Mouse (Mus musculus) liver, embryonic 15.5 days (tissue): ENCODE results near the gene Usp21. TPM values are rescaled to one million over a fixed set of nuclear protein-coding genes. Genes with fewer than 3 reads are reported as not detected.

Experiments
- ATAC-seq: fragments of 200-750 bp; cut with Nextera tagmentation; 2 replicates; pipeline ENCODE4 v1.8.0; 2017; ENCODE audit warnings: moderate number of reproducible peaks, mild to moderate bottlenecking, moderate library complexity; ENCODE audit not compliant: insufficient read depth
- H3K27ac ChIP-seq: fragments of 300-500 bp; sonication (generic); replicated peaks from 2 replicates; pipeline ENCODE4 v1.5.1; 2015; ENCODE audit warnings: mild to moderate bottlenecking, inconsistent platforms
- H3K27me3 ChIP-seq: fragments of 300-500 bp; sonication (generic); 2 replicates; pipeline ENCODE4 v1.6.1; 2015; ENCODE audit warnings: mild to moderate bottlenecking, inconsistent platforms
- H3K36me3 ChIP-seq: fragments of 300-500 bp; sonication (generic); replicated peaks from 2 replicates; pipeline ENCODE4 v1.6.1; 2015; ENCODE audit warnings: moderate library complexity, mild to moderate bottlenecking, inconsistent platforms
- H3K4me1 ChIP-seq: fragments of 300-500 bp; sonication (generic); replicated peaks from 2 replicates; pipeline ENCODE4 v1.6.1; 2015; ENCODE audit warnings: inconsistent platforms
- H3K4me2 ChIP-seq: fragments of 300-500 bp; sonication (generic); 2 replicates; pipeline ENCODE4 v1.6.1; 2015; ENCODE audit warnings: moderate library complexity, mild to moderate bottlenecking, inconsistent platforms
- H3K4me3 ChIP-seq: fragments of 300-500 bp; sonication (generic); replicated peaks from 2 replicates; pipeline ENCODE4 v1.5.1; 2015; ENCODE audit warnings: mild to moderate bottlenecking, inconsistent platforms
- H3K9ac ChIP-seq: fragments of 300-500 bp; sonication (generic); 2 replicates; pipeline ENCODE4 v1.6.1; 2015; ENCODE audit warnings: moderate library complexity, mild to moderate bottlenecking, inconsistent platforms
- H3K9me3 ChIP-seq: fragments of 300-500 bp; sonication (generic); replicated peaks from 2 replicates; pipeline ENCODE4 v1.6.1; 2016; ENCODE audit warnings: inconsistent platforms
- WGBS: fragments of 180-500 bp; shearing (Covaris S2); methylation state at CpG from one replicate; pipeline ENCODE4 v1.1.7; 2015; ENCODE audit warnings: mixed read lengths; ENCODE audit not compliant: insufficient replicate concordance; 5-methylcytosine and 5-hydroxymethylcytosine counted together
- polyA plus RNA-seq: library from polyadenylated mRNA; unstranded; fragments of >200 nt; fragmentation: Nextera tagmentation; extraction: Ambion mirVana; gene quantifications from 2 replicates; pipeline ENCODE4 v1.2.1, GENCODE M21; 2015

Gene Usp21
- polyA plus RNA-seq, 1 experiment from 2014 or later, result 24.9 TPM

DNA sequence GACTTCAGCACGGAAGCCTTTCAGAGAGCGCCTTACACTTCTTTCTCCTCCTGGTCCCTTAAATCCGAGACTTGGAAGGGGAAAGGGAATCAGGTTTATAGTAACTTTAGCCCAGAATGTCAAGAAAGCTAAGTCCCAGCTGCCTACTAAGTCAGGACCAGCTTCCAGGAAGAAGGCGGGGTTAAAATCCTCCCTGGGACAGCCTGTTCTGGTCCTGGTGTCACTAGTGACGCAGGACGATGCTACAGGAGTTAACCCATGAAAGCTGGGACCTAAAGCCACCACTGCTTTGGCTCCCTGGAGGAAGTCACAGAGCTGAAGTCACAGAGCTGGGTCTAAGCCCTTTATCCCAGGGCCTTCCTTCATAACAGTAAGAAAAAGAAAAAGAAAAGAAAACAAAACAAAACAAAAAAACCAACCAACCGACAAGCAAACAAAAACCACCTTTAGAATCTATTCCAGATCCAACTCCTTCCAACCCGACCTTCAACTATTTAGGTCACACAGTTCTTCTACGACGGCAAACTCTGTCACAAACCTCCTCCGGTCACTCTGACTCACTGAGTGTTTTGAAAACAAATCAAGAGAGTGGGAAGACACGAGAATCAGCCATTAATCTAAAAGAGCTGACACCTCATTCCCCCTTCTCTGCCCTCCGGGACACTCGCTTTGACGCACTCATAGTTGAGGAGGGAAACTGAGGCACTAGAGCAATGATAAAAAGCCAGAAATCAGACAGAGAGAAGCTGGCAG, 47.6 kb downstream of the Usp21 start:
- WGBS, result 73% methylated on average over 15 of the region's 15 CpGs
- no peak overlapping the region for H3K27ac ChIP-seq
- no peak for ATAC-seq
- H3K9me3 ChIP-seq, result no peaks in the 10 kb centered on the region
- H3K4me2 ChIP-seq, result no peak overlapping the region
- H3K4me1 ChIP-seq, result peaks cover 26% of the 10 kb centered on the region
- H3K4me3 ChIP-seq, result no peak overlapping the region
- no peak overlapping the region for H3K9ac ChIP-seq
- H3K27me3 ChIP-seq, result no peaks in the 10 kb centered on the region
- H3K36me3 ChIP-seq, result peaks cover 91% of the 10 kb centered on the region

DNA sequence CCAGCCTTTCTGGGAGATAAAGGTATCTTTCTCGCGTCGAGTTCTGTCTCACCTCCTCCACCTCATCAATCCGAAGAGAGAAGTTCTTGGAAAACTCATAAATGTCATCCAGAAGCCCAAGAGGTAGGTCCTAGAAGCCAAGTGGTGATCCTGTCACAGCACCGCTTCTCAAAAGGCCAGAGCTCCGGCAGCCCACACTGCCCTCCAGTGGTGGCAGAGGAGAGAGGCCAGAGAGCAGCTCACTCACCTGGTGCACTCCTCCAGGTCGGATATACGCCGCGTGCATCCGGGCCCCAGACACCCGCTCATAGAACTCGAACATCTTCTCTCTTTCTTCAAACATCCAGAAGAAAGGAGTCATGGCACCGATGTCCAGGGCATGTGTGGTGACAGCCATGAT, 49.3 kb downstream of the Usp21 start:
- no peaks in the 10 kb centered on the region for H3K9me3 ChIP-seq
- H3K27ac ChIP-seq, result no peak overlapping the region
- H3K4me3 ChIP-seq, result no peak overlapping the region
- H3K4me2 ChIP-seq, result no peak overlapping the region
- H3K4me1 ChIP-seq, result peaks cover 33% of the 10 kb centered on the region
- H3K36me3 ChIP-seq, result peaks cover 93% of the 10 kb centered on the region
- H3K9ac ChIP-seq, result no peak overlapping the region
- no peak for ATAC-seq
- no peaks in the 10 kb centered on the region for H3K27me3 ChIP-seq
- WGBS, result 64% methylated on average over 14 of the region's 14 CpGs

DNA sequence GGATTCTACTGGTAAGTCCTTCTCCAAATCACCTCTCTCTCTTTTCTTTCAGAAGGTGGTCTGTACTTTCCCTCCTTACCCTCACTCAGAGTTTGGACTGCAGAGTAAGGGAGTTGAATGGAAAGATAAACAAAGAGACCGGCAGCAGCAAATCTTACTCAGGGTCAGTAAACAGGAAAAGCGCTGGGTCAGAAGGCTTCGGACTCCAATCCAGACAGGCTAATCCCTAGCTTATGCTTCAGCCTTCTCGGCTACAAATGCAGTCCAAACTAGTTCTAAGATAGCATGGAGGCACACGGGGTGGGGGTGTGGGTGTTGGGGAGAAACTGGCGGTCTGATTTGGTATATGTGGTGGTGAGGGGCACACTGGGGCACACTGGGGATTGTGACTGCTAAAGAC, 50.4 kb downstream of the Usp21 start:
- Histone ChIP-seq H3K4me3 (no peak overlapping the region), H3K9ac (no peak overlapping the region), H3K36me3 (peaks cover 83% of the 10 kb centered on the region), H3K4me1 (peaks cover 43% of the 10 kb centered on the region), H3K27me3 (no peaks in the 10 kb centered on the region), H3K9me3 (no peaks in the 10 kb centered on the region), H3K4me2 (no peak overlapping the region), H3K27ac (peak overlapping the region; percentile 24)
- whole genome bisulfite sequencing, result 72% methylated on average over 6 of the region's 6 CpGs
- no peak for ATAC-seq

DNA sequence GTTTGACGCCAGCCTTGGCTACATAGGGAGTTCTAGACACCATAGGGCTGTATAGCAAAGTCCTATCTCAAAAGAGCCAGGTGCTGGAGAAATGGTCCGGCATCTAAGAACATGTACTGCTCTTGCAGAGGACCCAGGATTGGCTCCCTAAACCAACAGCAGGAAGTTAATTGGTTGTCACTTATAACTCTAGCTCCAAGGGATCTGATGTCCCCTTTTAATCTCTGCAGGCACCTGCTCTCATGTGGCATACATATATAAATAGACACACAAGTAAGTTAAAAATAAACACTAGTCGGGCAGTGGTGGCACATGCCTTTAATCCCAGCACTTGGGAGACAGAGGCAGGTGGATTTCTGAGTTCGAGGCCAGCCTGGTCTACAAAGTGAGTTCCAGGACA, 52.0 kb downstream of the Usp21 start:
- 62% methylated on average over 4 of the region's 4 CpGs for WGBS
- peaks cover 68% of the 10 kb centered on the region for H3K36me3 ChIP-seq

DNA sequence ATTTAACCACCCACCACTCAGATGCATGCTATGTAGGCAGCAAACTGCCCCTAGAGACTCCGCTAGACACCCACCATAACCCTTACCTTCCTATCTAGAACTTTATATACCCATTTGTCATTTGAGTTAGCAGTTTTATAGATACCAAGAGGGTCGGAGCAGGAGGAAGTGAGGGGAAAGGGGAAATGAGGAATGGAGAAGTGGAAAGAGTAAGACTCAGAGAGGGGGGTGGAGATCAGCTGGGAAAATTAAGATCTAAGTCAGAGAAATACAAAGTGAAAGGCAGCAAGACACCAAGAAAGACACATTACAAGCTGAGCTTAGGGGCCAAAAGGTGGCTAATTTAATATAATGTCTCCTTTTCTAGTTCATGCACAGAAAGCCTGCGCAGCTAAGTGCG, 53.3 kb downstream of the Usp21 start:
- Histone ChIP-seq H3K9ac (no peak overlapping the region), H3K36me3 (peaks cover 56% of the 10 kb centered on the region), H3K9me3 (no peaks in the 10 kb centered on the region), H3K4me2 (peak overlapping the region; percentile 27; the same call in 1 of the 2 replicates), H3K4me1 (peaks cover 50% of the 10 kb centered on the region), H3K4me3 (no peak overlapping the region; the same call in 1 of the 2 replicates), H3K27ac (peak overlapping the region; percentile 74), H3K27me3 (no peaks in the 10 kb centered on the region)
- no peak for ATAC-seq
- 61% methylated on average over 4 of the region's 4 CpGs for WGBS

More for the DNA sequence above, 52.0 kb downstream of the Usp21 start:
- peaks cover 50% of the 10 kb centered on the region for H3K4me1 ChIP-seq
- no peaks in the 10 kb centered on the region for H3K27me3 ChIP-seq
- H3K4me2 ChIP-seq, result no peak overlapping the region
- no peak overlapping the region for H3K4me3 ChIP-seq
- H3K9me3 ChIP-seq, result no peaks in the 10 kb centered on the region
- no peak for ATAC-seq
- H3K27ac ChIP-seq, result no peak overlapping the region
- H3K9ac ChIP-seq, result no peak overlapping the region

DNA sequence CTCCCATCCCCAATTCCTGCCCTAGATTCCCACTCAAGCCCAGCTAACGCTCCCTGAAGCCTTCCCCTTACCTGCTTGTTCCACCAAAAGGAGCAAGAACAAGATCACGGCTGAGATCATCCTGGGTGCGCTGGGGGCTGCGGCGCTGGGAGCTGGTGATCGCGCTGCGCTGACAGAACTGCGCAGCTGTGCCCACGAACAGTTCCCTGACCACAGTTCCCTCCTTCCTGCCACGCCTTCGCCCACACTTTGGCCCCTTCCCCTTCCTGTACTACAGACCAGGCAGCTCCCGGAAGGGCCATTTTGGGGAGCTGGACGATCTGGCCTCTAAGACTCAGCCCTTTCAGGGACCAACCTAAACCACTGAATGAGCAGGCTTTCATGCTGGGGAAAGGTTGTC, 53.7 kb downstream of the Usp21 start, which contains the start of gene Fcer1g:
Fcer1g (minus strand) TSS at position 240 of the 400 bp plus-strand sequence.
- peaks cover 53% of the 10 kb centered on the region for H3K36me3 ChIP-seq
- H3K4me2 ChIP-seq, result peak within 1 kb of the TSS; percentile 27
- no peak within 1 kb of the TSS for H3K9ac ChIP-seq
- no peaks in the 10 kb centered on the region for H3K9me3 ChIP-seq
- H3K27ac ChIP-seq, result peak within 1 kb of the TSS; percentile 74
- H3K4me3 ChIP-seq, result peak within 1 kb of the TSS; percentile 43
- WGBS, result 35% methylated on average over 14 of the region's 14 CpGs
- no peaks in the 10 kb centered on the region for H3K27me3 ChIP-seq
- H3K4me1 ChIP-seq, result peaks cover 50% of the 10 kb centered on the region
- ATAC-seq, result 0 out of 2 replicates have a peak, but pooled peaks have one; percentile 23

DNA sequence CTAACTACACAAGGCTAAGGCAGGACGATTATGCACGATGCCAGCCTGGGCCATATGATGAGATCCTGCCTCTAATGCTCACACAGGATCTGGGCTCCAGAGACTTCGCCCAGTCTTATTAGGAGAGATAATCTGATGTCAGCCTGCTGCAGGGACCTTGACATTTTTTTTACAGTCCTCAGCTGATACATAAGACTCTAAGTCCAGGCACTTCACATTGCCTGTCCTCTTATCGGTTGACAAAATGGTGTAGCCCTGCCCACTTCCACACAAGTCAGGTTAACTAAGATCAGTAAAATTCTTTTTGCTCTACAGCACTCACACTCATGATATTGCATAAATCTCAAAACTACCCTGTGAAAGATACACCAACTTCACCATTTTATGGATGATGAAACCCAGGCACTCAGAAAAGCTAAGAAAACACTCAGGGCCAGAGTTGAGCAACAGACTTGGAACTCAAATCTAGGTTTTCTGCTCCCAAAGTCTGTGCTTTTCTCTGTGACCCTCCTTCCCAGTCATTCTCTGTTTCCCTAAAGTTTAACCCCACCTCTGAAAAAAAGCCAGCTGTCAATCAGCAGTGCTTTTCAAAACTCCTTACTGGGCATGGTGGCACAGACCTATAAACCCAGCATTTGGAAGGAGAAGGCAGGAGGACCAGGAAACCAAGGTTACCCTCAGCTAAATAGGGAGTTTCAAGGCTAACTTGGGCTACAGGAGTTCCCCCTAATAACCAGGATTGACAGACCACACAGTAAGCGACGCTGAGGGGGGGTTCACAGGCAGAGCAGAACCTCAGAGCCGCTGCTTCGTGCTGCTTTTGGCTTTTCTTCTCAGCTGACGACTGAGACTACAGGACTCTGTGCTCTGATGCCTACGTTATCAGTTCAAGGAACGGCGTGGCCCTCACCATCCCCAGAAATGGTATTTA, 54.7 kb downstream of the Usp21 start:
- Histone ChIP-seq H3K9ac (no peak overlapping the region), H3K4me2 (peak overlapping the region; percentile 27), H3K27ac (peak overlapping the region; percentile 74), H3K27me3 (no peaks in the 10 kb centered on the region), H3K4me1 (peaks cover 47% of the 10 kb centered on the region), H3K9me3 (no peaks in the 10 kb centered on the region), H3K36me3 (peaks cover 42% of the 10 kb centered on the region), H3K4me3 (peak overlapping the region; percentile 43)
- peak; percentile 35 for ATAC-seq
- 32% methylated on average over 12 of the region's 12 CpGs for WGBS

DNA sequence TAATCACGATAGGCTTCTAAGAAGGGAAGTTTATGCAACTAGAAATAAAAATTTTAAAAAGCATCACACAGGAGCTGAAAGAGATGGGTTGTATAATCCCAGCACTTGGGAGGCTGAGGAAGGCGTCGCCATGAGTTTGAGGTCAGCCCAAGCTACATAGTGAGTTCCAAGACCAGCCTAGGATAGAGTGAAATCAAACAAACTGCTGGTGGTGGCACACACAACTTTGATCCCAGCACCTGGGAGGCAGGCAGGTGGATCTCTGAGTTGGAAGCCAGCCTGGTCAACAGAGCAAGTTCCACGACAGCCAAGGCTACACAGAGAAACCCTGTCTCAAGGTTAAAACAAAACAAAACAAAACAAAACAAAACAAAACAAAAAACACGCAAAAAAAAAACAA, 55.4 kb downstream of the Usp21 start:
- H3K4me3 ChIP-seq, result peak overlapping the region; percentile 43
- WGBS, result 42% methylated on average over 5 of the region's 5 CpGs
- no peaks in the 10 kb centered on the region for H3K9me3 ChIP-seq
- H3K27me3 ChIP-seq, result no peaks in the 10 kb centered on the region
- peaks cover 39% of the 10 kb centered on the region for H3K4me1 ChIP-seq
- H3K36me3 ChIP-seq, result peaks cover 35% of the 10 kb centered on the region
- H3K27ac ChIP-seq, result peak overlapping the region; percentile 74; the same call in 1 of the 2 replicates
- no peak overlapping the region for H3K9ac ChIP-seq
- peak overlapping the region; percentile 27 for H3K4me2 ChIP-seq
- no peak for ATAC-seq

Other genes with a start within 250 kb of the Usp21 start
- 27.2 and 28.0 TPM in 2 replicates for gene Fcgr3, start 223.1 kb downstream of the Usp21 start, polyA plus RNA-seq
- gene Cfap126, start 174.1 kb downstream of the Usp21 start, polyA plus RNA-seq, result 1.7 and 2.6 TPM in 2 replicates
- 149 and 158 TPM in 2 replicates for gene Sdhc, start 137.4 kb downstream of the Usp21 start, polyA plus RNA-seq
- not detected in 2 replicates for gene Mpz, start 137.3 kb downstream of the Usp21 start, polyA plus RNA-seq
- gene Pcp4l1, start 91.7 kb downstream of the Usp21 start, polyA plus RNA-seq, result 1.7 and 2.1 TPM in 2 replicates
- gene Nr1i3, start 74.0 kb downstream of the Usp21 start, polyA plus RNA-seq, result 1.1 and 1.5 TPM in 2 replicates
- gene Tomm40l, start 65.5 kb downstream of the Usp21 start, polyA plus RNA-seq, result 15.8 and 16.2 TPM in 2 replicates
- 6,467 and 6,641 TPM in 2 replicates for gene Apoa2, start 62.9 kb downstream of the Usp21 start, polyA plus RNA-seq
- gene Fcer1g, start 53.6 kb downstream of the Usp21 start, polyA plus RNA-seq, result 115 and 118 TPM in 2 replicates
- gene Adamts4, start 37.6 kb downstream of the Usp21 start, polyA plus RNA-seq, result 0.58 and 0.60 TPM in 2 replicates
- gene Ndufs2, start 36.6 kb downstream of the Usp21 start, polyA plus RNA-seq, result 137 and 144 TPM in 2 replicates
- gene B4galt3, start 17.7 kb downstream of the Usp21 start, polyA plus RNA-seq, result 21.9 and 23.5 TPM in 2 replicates
- 214 and 226 TPM in 2 replicates for gene Ppox, start 6.8 kb downstream of the Usp21 start, polyA plus RNA-seq
- gene Ufc1, start 7.0 kb upstream of the Usp21 start, polyA plus RNA-seq, result 40.6 and 41.4 TPM in 2 replicates
- gene Dedd, start 41.2 kb upstream of the Usp21 start, polyA plus RNA-seq, result 18.6 and 20.1 TPM in 2 replicates
- gene Nit1, start 57.7 kb upstream of the Usp21 start, polyA plus RNA-seq, result 33.1 and 39.1 TPM in 2 replicates
- gene Pfdn2, start 57.7 kb upstream of the Usp21 start, polyA plus RNA-seq, result 32.8 and 37.5 TPM in 2 replicates
- 0.21 and 0.33 TPM in 2 replicates for gene Klhdc9, start 72.8 kb upstream of the Usp21 start, polyA plus RNA-seq
- 0.07 and 0.18 TPM in 2 replicates for gene Nectin4, start 82.1 kb upstream of the Usp21 start, polyA plus RNA-seq
- 5.0 and 5.3 TPM in 2 replicates for gene Arhgap30, start 101.0 kb upstream of the Usp21 start, polyA plus RNA-seq
- gene Usf1, start 123.3 kb upstream of the Usp21 start, polyA plus RNA-seq, result 18.6 and 21.3 TPM in 2 replicates
- gene Tstd1, start 130.9 kb upstream of the Usp21 start, polyA plus RNA-seq, result 2.1 and 2.5 TPM in 2 replicates
- 29.7 and 32.8 TPM in 2 replicates for gene F11r, start 149.5 kb upstream of the Usp21 start, polyA plus RNA-seq
- 3.3 and 3.5 TPM in 2 replicates for gene Alyref2, start 215.5 kb upstream of the Usp21 start, polyA plus RNA-seq
- gene Itln1, start 247.3 kb upstream of the Usp21 start, polyA plus RNA-seq, result not detected in 2 replicates